Mouse (Mus musculus) liver, embryonic 15.5 days (tissue): ENCODE data around the gene Pon1. TPM values are rescaled to one million over a fixed set of nuclear protein-coding genes. Genes with fewer than 3 reads are reported as not detected.
"Not testable (repeated sequence)": the region's sequence is repeated elsewhere in the genome, so short reads cannot be mapped to it uniquely, and the experiment has no call there.

Experiments used
- ATAC-seq: fragments of 200-750 bp; cut with Nextera tagmentation; 2 replicates; pipeline ENCODE4 v1.8.0; 2017; ENCODE audit warnings: moderate number of reproducible peaks, mild to moderate bottlenecking, moderate library complexity; ENCODE audit not compliant: insufficient read depth
- H3K27ac ChIP-seq: fragments of 300-500 bp; sonication (generic); replicated peaks from 2 replicates; pipeline ENCODE4 v1.5.1; 2015; ENCODE audit warnings: mild to moderate bottlenecking, inconsistent platforms
- H3K27me3 ChIP-seq: fragments of 300-500 bp; sonication (generic); 2 replicates; pipeline ENCODE4 v1.6.1; 2015; ENCODE audit warnings: mild to moderate bottlenecking, inconsistent platforms
- H3K36me3 ChIP-seq: fragments of 300-500 bp; sonication (generic); replicated peaks from 2 replicates; pipeline ENCODE4 v1.6.1; 2015; ENCODE audit warnings: moderate library complexity, mild to moderate bottlenecking, inconsistent platforms
- H3K4me1 ChIP-seq: fragments of 300-500 bp; sonication (generic); replicated peaks from 2 replicates; pipeline ENCODE4 v1.6.1; 2015; ENCODE audit warnings: inconsistent platforms
- H3K4me2 ChIP-seq: fragments of 300-500 bp; sonication (generic); 2 replicates; pipeline ENCODE4 v1.6.1; 2015; ENCODE audit warnings: moderate library complexity, mild to moderate bottlenecking, inconsistent platforms
- H3K4me3 ChIP-seq: fragments of 300-500 bp; sonication (generic); replicated peaks from 2 replicates; pipeline ENCODE4 v1.5.1; 2015; ENCODE audit warnings: mild to moderate bottlenecking, inconsistent platforms
- H3K9ac ChIP-seq: fragments of 300-500 bp; sonication (generic); 2 replicates; pipeline ENCODE4 v1.6.1; 2015; ENCODE audit warnings: moderate library complexity, mild to moderate bottlenecking, inconsistent platforms
- H3K9me3 ChIP-seq: fragments of 300-500 bp; sonication (generic); replicated peaks from 2 replicates; pipeline ENCODE4 v1.6.1; 2016; ENCODE audit warnings: inconsistent platforms
- WGBS: fragments of 180-500 bp; shearing (Covaris S2); methylation state at CpG from one replicate; pipeline ENCODE4 v1.1.7; 2015; ENCODE audit warnings: mixed read lengths; ENCODE audit not compliant: insufficient replicate concordance; 5-methylcytosine and 5-hydroxymethylcytosine counted together
- polyA plus RNA-seq: library from polyadenylated mRNA; unstranded; fragments of >200 nt; fragmentation: Nextera tagmentation; extraction: Ambion mirVana; gene quantifications from 2 replicates; pipeline ENCODE4 v1.2.1, GENCODE M21; 2015

The Pon1 gene
- 6.6 and 8.9 TPM in 2 replicates for polyA plus RNA-seq

GRCm38 (mm10) chr6:5193693-5194092, at the start of gene Pon1:
Pon1 (minus strand) TSS chr6:5193946.
- ATAC-seq = no peak
- Histone ChIP-seq H3K27ac (no peak within 1 kb of the TSS), H3K36me3 (no peaks in the 10 kb centered on the region), H3K4me1 (no peaks in the 10 kb centered on the region; the same call in 1 of the 2 replicates), H3K27me3 (0 out of 2 replicates have a peak, but pooled peaks cover 4% of the 10 kb centered on the region), H3K9me3 (no peaks in the 10 kb centered on the region), H3K9ac (no peak within 1 kb of the TSS), H3K4me3 (no peak within 1 kb of the TSS), H3K4me2 (no peak within 1 kb of the TSS)
- 44% methylated on average over 5 of the region's 5 CpGs for WGBS

- Histone ChIP-seq H3K4me3 (no peak overlapping the region), H3K9ac (no peak overlapping the region), H3K36me3 (0 out of 2 replicates have a peak, but pooled peaks cover 6% of the 10 kb centered on the region), H3K4me1 (peaks cover 8% of the 10 kb centered on the region; the same call in 1 of the 2 replicates), H3K27me3 (no peaks in the 10 kb centered on the region), H3K4me2 (no peak overlapping the region), H3K9me3 (no peaks in the 10 kb centered on the region), H3K27ac (no peak overlapping the region)
- 86% methylated on average over 3 of the region's 3 CpGs for WGBS
- no peak for ATAC-seq
These were observed 45.1 kb upstream of the Pon1 start for GRCm38 (mm10) chr6:5238799-5239198.

- H3K4me2 ChIP-seq = no peak overlapping the region
- H3K27ac ChIP-seq = 0 out of 2 replicates have a peak overlapping the region, but pooled peaks have one; percentile 3
- H3K27me3 ChIP-seq = no peaks in the 10 kb centered on the region
- ATAC-seq = no peak
- no peak overlapping the region for H3K9ac ChIP-seq
- H3K4me1 ChIP-seq = peaks cover 8% of the 10 kb centered on the region; the same call in 1 of the 2 replicates
- 0 out of 2 replicates have a peak, but pooled peaks cover 6% of the 10 kb centered on the region for H3K36me3 ChIP-seq
- no peak overlapping the region for H3K4me3 ChIP-seq
- WGBS = 64% methylated on average over 4 of the region's 4 CpGs
- H3K9me3 ChIP-seq = no peaks in the 10 kb centered on the region
These were observed 43.8 kb upstream of the Pon1 start for GRCm38 (mm10) chr6:5237510-5237909.

- Histone ChIP-seq H3K27me3 (no peaks in the 10 kb centered on the region), H3K9ac (no peak overlapping the region), H3K9me3 (no peaks in the 10 kb centered on the region), H3K4me1 (peaks cover 8% of the 10 kb centered on the region; the same call in 1 of the 2 replicates), H3K36me3 (0 out of 2 replicates have a peak, but pooled peaks cover 6% of the 10 kb centered on the region), H3K4me3 (no peak overlapping the region), H3K27ac (0 out of 2 replicates have a peak overlapping the region, but pooled peaks have one; percentile 3), H3K4me2 (no peak overlapping the region)
- WGBS = 66% methylated on average over 8 of the region's 8 CpGs
- no peak for ATAC-seq
These were observed 43.2 kb upstream of the Pon1 start for GRCm38 (mm10) chr6:5236843-5237371.

DNA sequence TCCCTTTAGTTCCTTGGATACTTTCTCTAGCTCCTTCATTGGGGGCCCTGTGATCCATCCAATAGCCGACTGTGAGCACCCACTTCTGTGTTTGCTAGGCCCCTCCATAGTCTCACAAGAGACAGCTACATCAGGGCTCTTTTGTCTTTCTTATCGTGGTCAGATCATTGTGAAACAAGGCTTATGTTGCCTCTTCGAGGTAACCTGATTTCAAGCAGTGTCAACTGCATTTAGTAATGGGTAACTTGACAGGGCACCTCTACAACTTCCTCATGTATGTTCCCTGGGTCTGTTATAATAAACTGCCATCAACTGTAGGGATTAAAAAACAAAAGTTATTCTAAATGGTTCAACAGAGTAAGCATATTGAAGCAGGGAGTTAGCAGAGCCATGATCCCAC, 40.8 kb upstream of the Pon1 start:
- H3K27me3 ChIP-seq = no peaks in the 10 kb centered on the region
- no peak for ATAC-seq
- no peak overlapping the region for H3K9ac ChIP-seq
- H3K36me3 ChIP-seq = peaks cover 6% of the 10 kb centered on the region; the same call in 1 of the 2 replicates
- WGBS = 37% methylated on average over 3 of the region's 3 CpGs
- H3K4me2 ChIP-seq = no peak overlapping the region
- no peaks in the 10 kb centered on the region for H3K9me3 ChIP-seq
- H3K27ac ChIP-seq = no peak overlapping the region
- no peak overlapping the region for H3K4me3 ChIP-seq
- H3K4me1 ChIP-seq = peaks cover 8% of the 10 kb centered on the region; the same call in 1 of the 2 replicates

DNA sequence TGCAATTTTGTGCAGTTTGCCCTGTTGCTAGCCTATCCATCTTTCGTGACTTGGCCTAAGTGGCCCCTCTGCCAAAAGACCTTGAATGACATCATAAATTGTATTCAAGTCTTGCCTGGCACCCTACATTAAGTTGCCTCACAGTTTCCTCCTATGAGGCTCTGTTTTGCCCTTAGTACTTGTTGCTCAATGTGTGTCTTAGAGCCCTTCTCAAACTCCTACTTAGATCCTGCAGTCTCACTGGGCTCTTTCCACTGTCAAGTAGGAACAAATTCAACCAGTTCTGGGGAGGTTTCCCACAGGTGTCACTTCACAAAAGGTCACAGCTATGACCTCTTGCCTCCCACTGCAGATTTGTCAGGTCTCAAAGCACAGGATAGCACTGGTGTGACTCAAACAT, 40.1 kb upstream of the Pon1 start:
- no peak for ATAC-seq
- H3K27me3 ChIP-seq = no peaks in the 10 kb centered on the region

DNA sequence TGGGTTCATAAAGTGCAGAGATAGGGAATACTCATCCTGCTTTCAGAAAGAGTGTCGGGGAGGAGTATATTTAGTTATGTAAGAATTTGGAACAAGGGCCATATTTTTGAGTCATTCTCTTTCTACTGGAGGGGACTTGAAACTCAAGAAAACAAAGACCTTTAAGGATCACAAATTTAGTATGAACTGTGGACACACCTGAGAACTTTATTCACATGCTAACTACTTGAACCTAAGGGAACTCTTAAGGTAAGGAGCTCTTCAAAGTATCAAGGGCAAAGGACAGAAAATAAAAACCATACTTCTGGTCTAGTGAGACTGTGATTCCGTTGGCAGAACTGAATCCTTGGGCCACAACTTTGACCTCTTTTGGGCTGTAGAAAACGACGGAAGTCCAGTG, 38.3 kb upstream of the Pon1 start:
- Histone ChIP-seq H3K9ac (no peak overlapping the region), H3K9me3 (no peaks in the 10 kb centered on the region), H3K36me3 (peaks cover 5% of the 10 kb centered on the region), H3K4me1 (peaks cover 5% of the 10 kb centered on the region; the same call in 1 of the 2 replicates), H3K27me3 (no peaks in the 10 kb centered on the region), H3K27ac (no peak overlapping the region), H3K4me3 (no peak overlapping the region), H3K4me2 (no peak overlapping the region)
- ATAC-seq = no peak
- WGBS = 72% methylated on average over 4 of the region's 4 CpGs

More for the DNA sequence above, 40.1 kb upstream of the Pon1 start:
- Histone ChIP-seq H3K36me3 (peaks cover under 1% of the 10 kb centered on the region; the same call in 1 of the 2 replicates), H3K9me3 (no peaks in the 10 kb centered on the region), H3K4me2 (no peak overlapping the region), H3K27ac (no peak overlapping the region), H3K4me3 (no peak overlapping the region), H3K4me1 (peaks cover 8% of the 10 kb centered on the region; the same call in 1 of the 2 replicates), H3K9ac (no peak overlapping the region)
- WGBS = 78% methylated on average over 1 of the region's 1 CpGs

DNA sequence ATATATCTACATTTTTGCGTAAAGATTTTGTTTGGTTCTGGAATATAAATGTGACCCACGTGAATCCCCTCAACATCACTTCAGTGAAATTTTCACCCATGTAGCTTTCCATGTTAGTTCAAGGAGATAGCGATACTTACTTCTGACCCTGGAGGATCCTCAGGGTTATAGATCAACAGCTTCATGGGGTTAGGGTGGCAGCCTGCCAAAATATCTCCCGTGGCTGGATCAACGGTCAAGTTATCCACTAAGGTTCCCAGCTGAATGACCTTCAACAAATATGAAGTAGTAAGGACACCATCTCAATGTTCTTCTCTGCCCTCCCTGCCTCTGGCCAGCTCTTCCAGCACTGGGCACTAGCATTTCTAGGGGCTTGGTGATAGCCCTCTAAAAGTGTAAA, 36.5 kb upstream of the Pon1 start:
- Histone ChIP-seq H3K36me3 (peaks cover 5% of the 10 kb centered on the region), H3K9ac (no peak overlapping the region), H3K9me3 (no peaks in the 10 kb centered on the region), H3K27me3 (no peaks in the 10 kb centered on the region), H3K4me2 (no peak overlapping the region), H3K27ac (no peak overlapping the region), H3K4me1 (no peaks in the 10 kb centered on the region; the same call in 1 of the 2 replicates), H3K4me3 (no peak overlapping the region)
- no peak for ATAC-seq
- 76% methylated on average over 5 of the region's 5 CpGs for WGBS

GRCm38 (mm10) chr6:5223551-5223950, 29.8 kb upstream of the Pon1 start:
- not testable (repeated sequence) for H3K27ac ChIP-seq, H3K9me3 ChIP-seq, H3K27me3 ChIP-seq, ATAC-seq, H3K4me1 ChIP-seq, H3K4me2 ChIP-seq, H3K36me3 ChIP-seq, H3K4me3 ChIP-seq, H3K9ac ChIP-seq
- 73% methylated on average over 2 of the region's 2 CpGs for WGBS

DNA sequence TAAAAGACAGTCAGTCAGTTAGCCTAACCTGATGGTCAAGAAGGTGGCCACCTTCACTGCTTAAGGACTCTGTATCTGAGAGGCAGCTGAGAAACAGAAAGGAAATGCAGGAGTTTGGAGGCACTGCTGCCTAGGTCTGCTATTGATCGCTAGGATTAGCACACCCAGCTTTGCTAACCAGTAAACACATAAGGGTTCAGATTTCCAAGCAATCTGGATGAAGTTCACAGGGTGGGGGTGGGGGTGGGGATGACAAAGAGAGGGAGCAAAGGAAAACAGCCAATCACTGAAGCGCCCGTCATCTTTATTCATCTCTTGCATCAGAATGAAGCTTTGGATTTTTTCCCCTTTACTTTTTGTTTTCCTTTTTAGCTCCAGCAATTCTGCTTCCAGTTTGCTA, 28.3 kb upstream of the Pon1 start:
- H3K27ac ChIP-seq = 0 out of 2 replicates have a peak overlapping the region, but pooled peaks have one; percentile 33
- no peaks in the 10 kb centered on the region for H3K27me3 ChIP-seq
- H3K36me3 ChIP-seq = peaks cover 5% of the 10 kb centered on the region; the same call in 1 of the 2 replicates
- WGBS = 75% methylated on average over 3 of the region's 3 CpGs
- peaks cover 12% of the 10 kb centered on the region for H3K4me1 ChIP-seq
- H3K9ac ChIP-seq = no peak overlapping the region
- no peak overlapping the region for H3K4me3 ChIP-seq
- peak; percentile 62; the same call in 1 of the 2 replicates for ATAC-seq
- no peaks in the 10 kb centered on the region for H3K9me3 ChIP-seq
- no peak overlapping the region for H3K4me2 ChIP-seq

DNA sequence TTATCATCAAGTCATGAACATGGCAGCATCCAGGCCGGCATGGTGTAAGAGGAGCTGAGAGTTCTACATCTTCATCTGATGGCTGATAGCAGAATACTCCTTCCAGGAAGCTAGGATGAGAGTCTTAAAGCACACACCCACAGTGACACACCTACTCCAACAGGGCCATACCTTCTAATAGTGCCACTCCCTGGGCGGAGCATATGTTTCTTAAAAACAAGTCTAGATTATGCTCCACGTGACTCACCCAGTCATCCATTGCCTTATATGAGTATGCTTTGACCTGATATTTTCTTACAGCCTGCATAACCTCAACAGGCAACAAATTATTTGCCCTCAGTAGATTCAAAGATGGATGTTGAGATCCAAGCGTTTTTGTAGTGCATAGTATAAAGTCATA, 24.4 kb upstream of the Pon1 start:
- peak; percentile 87 for ATAC-seq

More for the DNA sequence above, 24.4 kb upstream of the Pon1 start:
- Histone ChIP-seq H3K9ac (no peak overlapping the region), H3K4me2 (0 out of 2 replicates have a peak overlapping the region, but pooled peaks have one; percentile 13), H3K27me3 (no peaks in the 10 kb centered on the region), H3K27ac (0 out of 2 replicates have a peak overlapping the region, but pooled peaks have one; percentile 2), H3K4me1 (peaks cover 12% of the 10 kb centered on the region), H3K36me3 (peaks cover 5% of the 10 kb centered on the region; the same call in 1 of the 2 replicates), H3K4me3 (no peak overlapping the region), H3K9me3 (no peaks in the 10 kb centered on the region)
- 69% methylated on average over 4 of the region's 4 CpGs for WGBS
